Mouse (Mus musculus) adipocyte (in vitro differentiated cells): ENCODE results near the gene Arfip2.

ENCODE experiments used
- DNase-seq: peaks from one replicate; pipeline ENCODE4 v3.0.0-alpha.2; 2016; ENCODE audit warnings: low spot score

Arfip2 gene

DNA sequence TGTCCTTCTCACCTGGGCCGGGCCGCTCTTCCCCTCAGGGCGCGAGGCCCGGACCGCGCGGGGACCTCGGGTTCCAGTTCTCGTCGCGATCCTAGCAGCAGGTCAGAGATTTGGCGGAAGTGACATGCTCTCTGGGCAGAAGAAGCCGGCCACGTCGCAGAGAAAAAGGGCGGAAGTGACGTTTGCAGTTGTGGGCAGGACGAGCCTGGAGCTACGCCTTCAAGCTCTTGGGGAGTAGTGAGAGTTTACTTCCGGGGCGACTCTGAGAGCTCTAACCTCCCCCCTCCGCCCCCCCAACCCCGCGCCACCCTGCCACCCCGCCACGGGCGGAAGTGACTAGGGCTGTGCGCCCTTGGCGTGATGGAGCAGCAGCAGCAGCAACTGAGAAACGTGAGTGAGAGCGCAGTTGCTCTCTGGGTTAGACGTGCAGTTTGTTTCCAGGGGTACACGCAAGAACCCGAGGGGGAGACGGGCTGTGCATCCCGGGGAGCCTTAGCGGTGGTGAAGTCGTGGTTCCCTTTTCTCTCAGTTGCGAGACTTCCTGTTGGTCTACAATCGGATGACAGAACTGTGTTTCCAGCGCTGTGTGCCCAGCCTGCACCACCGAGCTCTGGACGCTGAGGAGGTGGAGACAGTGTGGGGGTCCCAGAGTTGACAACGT, at the start of gene Arfip2, which contains the start of gene Gm45799:
Arfip2 (minus strand) TSS at position 184 of the 661 bp plus-strand sequence.
Gm45799 (plus strand) TSS at position 320 of the 661 bp plus-strand sequence.
- peak; percentile 98 for DNase-seq

DNA sequence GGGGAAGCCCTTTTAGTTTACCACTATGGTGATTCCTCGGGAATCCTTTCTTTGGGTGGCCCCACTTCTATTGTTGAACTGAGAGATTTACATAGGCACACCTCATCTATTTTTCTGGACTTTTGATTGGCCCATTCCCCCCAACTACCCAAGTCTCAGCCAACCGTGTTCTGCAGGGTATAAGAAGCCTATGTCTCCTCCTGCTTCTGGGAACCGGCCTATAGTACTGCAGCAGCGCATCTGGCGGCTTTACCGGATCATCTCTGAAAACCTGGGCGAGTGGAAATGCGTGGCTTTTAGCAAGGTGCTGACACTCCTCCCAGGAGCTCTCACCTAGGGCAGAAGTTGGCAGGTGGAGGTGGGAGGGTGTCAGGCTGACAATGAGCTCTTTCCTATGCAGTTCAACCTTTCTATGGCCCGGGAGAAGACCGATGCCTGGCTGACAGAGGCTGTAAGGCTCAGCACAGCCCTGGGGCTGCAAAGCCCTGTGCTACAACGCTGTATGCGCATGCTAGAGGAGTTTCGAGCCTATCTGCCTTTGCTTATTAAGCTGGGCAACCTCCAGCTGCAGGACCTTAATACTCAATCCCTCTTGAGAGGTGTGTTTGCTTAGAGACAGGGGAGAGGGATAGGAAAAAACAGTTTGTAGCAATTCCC, 45.5 kb upstream of the Arfip2 start:
- no peak for DNase-seq

- DNase-seq: peak; percentile 83
Observed at GRCm38 (mm10) chr7:105650639-105651435, 10.6 kb upstream of the Arfip2 start, which contains the start of gene Dnhd1. Gene Dnhd1, plus strand, starts transcription at chr7:105650827.

- DNase-seq: no peak
Observed at GRCm38 (mm10) chr7:105641936-105642335, 1.7 kb upstream of the Arfip2 start.

DNA sequence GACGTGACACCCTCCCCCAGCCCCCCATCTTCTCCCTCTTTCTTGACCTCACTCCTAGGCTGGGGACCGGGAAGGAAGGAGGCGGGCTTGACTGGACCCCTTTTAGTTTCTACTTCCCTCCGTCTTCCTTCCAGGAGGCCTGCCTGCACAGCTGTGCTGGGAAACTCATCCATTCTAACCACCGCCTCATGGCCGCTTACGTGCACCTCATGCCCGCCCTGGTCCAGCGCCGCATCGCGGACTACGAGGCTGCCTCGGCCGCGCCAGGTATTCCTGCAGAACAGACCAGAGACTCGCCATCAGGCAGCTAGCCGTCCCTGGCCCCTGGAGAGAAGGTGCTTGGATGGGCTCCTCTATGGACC, 659 bp upstream of the Arfip2 start:
- DNase-seq: no peak

DNA sequence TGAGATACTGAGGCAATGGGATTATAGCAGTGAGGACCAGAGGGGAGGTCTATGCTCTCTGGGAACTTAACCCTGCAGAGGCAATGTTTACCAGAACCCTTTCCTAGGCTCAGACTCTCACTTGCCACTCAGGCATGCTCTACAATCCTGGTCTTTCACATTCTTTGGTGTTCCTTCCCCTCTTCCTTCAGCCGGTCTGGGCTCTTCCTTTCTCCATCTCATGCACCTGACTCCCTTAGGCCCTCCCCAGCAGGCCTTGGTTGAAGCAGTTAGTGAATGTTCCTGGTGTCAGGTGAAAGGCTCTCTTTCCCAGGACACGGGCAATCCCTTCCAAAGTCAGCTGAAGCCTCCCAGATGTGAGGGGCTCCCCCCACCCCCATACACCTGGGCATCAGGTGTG, 460 bp downstream of the Arfip2 start, which contains the start of gene Timm10b:
Timm10b (plus strand) TSS at position 301 of the 400 bp plus-strand sequence.
- no peak for DNase-seq

GRCm38 (mm10) chr7:105639304-105639703, 912 bp downstream of the Arfip2 start:
- no peak for DNase-seq

- DNase-seq: no peak
Observed at GRCm38 (mm10) chr7:105638776-105639175, 1.4 kb downstream of the Arfip2 start.

DNA sequence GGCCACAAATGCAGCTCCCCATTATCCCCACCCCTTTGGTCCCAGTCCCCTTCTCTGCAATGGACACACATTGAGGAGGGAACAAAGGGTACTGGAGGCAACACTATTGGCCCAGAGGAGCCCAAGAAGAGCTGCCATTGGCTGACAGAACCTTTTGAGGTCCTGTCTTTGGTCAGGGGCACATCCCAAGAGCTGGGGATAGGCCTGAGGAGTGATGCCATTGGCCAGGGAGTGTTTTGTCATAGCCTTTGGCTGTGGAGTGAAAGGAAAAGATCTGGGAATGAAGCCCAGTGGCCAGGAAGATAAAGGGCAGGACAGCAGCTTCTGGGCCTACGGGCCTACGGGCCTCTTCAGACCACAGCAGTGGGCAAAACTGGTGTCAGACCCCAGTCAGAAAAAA, 4.5 kb downstream of the Arfip2 start:
- DNase-seq: peak; percentile 74

- no peak for DNase-seq
Observed at GRCm38 (mm10) chr7:105634272-105634920, 5.8 kb downstream of the Arfip2 start.

DNA sequence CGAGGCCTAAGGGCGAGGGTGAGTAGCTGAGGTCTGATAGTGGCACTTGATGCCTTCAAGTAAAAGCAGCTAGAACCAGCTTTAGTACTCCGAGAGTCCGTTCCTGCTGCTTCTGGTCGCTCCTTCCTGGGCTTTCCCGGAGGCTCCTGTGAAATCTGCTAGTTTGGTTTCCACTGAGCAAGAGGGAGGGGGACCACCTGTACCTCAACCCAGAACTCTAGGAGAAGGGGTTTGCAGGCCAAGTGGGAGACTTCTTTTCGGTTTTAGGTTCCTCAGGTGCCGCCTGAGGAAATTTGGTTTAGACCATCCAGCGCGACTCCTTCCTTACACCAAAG, 6.4 kb downstream of the Arfip2 start:
- DNase-seq: no peak

DNA sequence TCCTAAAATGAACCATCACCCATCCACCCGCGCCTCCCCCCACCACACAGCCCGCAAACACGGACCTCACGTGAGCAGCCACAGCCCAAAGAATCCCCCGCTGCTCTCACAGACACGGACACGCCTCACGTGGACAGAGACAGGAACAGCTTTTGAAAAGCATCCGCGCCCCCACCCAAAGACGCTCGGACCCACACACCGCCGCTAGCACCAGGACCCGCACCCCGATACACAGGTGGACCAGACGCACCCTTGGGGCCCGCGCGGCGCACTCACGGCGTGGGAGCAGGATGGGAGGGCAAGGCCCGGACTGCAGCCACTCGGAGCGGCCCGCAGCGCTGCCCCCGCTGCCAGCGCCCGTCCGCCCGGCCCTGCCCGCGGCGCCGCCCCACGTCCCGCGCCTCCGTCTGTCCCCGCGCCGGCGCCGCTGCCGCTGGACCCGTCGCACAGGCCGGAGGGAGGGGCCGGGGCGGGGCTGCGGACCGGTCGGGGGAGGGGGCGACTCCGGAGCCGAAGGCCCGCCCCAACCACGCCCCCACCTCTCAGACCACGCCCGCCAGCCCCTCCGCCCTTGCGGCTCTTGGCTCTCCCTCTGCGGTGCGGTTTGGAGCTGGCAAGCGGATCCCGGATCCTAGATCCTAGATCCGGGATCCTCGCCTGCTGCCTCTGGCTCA, 7.0 kb downstream of the Arfip2 start, which contains the start of gene Trim3:
Trim3 (minus strand) TSS at position 445 of the 674 bp plus-strand sequence.
- peak; percentile 80 for DNase-seq

DNA sequence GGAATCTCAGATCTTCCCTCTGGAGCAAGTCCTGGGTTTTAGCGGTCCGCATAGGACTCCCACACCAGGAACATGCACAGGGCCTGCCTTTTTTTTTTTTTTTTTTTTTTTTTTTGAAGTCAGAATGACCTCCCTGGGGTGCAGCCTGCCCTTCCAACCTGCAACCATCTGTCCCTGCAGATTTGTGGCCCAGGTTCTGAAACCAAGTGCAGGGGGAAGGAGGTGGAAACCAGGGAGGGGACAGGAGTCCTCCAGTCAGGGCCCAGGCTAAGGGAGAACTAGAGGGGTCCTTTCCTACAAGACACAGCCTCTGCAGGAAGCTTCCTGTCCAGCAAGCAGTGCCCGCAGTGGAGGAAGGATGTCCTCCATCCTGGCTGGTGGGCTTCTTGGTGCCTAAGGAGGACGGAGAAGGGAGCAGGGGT, 7.7 kb downstream of the Arfip2 start:
- DNase-seq: no peak

- peak; percentile 75 for DNase-seq
Observed at GRCm38 (mm10) chr7:105628633-105629032, 11.6 kb downstream of the Arfip2 start.

DNA sequence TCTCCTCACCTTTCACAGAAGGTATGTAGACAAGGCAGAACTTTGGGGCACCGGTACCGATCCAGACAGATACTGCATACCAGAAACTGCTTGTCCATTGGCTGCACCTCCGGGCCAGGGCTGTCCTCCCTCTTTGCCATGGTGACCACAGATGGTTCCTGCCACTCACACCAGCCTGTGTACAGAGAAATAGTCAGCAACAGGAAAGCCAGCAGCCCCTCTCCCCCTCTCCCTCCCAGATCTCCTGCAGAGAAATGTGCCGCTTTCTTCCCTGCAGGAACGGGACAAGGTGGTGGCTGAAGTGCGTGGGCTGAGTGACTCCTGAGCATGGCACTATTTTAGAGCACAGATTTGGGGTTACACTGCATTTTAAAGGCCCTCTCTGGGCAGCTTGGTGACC, 14.8 kb downstream of the Arfip2 start:
- DNase-seq: no peak

DNA sequence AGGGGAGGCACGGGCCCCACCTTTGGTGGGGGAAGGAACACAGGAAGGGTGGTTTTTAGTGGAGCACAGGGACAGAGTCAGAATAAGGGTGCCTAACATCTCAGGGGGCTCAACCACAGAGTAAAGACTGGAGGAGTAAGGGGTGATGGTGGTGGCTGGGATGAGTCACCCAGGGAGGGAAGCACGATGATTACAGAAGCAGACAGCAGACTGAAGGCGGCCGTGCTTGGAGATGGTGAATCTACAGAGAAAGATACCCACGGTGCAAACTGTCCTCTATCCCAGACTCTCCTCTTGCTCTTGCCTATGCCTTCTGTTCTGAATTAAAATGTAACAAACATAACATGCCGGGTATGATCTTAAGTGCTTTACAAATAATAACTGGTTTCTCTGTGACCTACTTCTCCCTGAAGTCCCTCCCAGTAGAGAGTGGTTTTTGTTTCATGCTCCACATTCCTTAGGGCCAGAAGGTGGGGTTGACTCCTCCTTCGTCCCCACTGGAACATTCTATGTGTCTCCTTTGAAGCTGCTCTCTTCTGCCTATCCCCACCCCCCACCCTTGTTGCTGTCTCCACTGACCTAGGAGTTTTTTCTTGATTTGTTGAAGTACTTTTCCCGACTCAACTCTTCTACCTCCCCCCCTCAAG, 18.4 kb downstream of the Arfip2 start:
- DNase-seq: no peak

DNA sequence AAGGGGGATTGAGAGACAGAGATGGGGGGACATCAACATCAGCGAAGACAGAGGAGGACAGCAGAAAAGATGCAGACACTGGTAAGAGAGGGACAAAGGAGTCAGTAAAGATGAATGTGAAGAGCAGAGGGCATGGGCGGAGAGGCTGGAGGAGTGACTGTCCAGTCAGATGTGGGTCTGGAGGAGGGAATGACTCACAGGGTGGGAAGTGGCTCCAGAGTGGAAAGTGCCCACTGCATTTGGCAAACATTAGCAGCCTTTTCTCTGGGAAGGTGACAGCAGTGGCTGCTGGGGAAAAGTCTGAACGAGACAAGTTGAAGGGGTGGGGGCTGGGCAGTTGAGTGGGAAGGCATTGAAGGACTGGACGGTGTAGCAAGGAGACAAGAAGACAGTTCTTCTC, 19.2 kb downstream of the Arfip2 start:
- DNase-seq: no peak

GRCm38 (mm10) chr7:105619701-105620100, 20.5 kb downstream of the Arfip2 start:
- no peak for DNase-seq

DNA sequence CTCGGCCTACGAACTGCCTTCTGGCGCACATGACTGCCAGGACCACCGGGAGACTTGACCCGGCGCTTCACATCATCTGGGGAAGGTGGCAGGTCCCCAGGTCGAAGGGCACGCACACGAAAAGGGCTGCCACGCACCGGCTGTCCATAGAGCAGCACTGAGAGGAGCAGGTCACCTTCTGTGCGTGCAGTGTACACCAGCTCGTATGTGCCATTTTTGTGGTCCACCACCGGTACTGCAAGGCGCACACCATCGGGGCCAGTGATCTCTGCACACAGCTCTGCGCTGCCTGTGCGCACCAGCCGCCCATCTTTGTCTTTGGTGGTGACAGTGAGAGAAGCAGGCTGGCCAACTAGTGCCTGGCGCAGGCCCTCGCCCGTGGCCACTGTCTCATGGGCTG, 22.4 kb downstream of the Arfip2 start:
- DNase-seq: no peak

DNA sequence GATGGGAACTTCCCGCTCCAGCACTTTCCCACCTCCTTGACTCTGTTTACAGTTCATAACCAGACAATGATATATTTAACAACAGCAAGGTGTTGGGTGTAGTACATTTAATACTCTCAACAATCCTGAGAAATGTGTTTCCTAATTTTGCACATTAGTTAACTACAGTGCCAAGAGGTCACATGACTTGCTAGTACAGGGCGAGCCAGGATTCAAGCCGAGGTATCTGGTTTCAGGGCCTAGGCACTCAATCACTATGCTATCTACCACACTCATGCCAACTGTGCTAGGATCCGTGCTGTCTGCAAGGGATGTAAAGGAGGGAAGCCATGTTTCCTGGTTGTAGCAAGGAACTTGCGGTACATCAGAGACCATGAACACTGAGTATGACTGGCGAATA, 23.7 kb downstream of the Arfip2 start:
- DNase-seq: peak; percentile 69

DNA sequence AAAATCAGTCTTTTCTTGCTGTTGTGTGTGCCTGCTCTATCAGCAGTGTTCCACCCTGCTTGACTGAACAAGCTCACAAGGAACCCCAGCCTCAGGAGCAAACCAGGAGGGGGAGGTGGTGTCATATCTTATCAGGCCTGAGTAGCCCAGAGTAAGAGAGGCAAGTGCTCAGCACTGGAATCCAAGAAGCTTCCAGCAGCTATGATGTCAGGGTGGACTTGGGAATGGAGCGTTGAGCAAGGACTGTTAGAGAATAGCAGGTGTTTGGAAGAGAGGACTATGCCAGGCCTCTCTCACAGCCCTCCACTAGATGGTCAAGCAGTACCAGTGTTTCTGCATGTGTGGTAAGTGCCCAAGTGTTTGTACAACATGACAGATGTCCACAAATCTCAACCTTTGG, 24.5 kb downstream of the Arfip2 start:
- DNase-seq: no peak
